ENCODE assay signal across 8 mouse cellular contexts in the genomic region with DNA sequence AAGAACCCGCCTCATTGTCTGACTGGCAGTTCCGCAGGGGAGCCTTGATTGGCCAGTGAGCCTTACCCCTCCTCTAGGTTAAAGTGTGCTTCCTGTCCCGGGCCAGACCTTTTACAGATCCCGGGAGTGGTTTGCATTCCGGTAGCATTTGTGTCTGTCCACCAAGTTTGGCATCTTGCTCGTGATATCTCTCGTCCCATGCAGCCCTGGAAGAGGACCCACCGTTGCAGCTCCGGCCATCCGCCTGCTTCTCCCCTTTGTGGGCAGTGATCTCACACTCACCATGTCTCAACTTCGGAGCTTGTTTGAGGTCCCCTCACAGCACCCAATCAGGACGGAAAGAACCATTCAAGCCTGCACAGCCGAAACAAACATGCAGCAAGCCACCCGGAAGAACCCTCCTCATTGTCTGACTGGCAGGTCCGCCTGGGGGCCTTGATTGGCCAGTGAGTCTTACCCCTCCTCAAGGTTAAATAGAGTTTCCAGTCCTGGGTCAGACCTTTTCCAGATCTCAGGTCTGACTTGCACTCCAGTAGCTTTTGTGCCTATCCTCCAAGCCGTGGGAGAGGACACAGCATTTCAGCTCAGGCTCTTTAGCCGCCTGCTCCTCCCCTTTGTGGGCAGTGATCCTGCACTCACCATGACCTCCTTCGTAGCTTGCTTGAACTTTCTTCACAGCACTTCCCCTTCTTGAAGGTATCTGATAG. TPM values are rescaled to one million over a fixed set of nuclear protein-coding genes. Genes with fewer than 3 reads are reported as not detected.
DNase-seq lines count a peak whose midpoint lies in the region; ATAC-seq lines count a peak whose summit lies in the region.

Gene 2610044O15Rik8 (minus strand): TSS at position 380 of the 707 bp plus-strand sequence.

- peak within 1 kb of the TSS; percentile 57 for H3K4me2 ChIP-seq in forebrain, embryonic 14.5 days (ENCODE audit: low read length)
- peak within 1 kb of the TSS; percentile 70 for H3K4me2 ChIP-seq in neural tube, embryonic 15.5 days

- H3K27me3 ChIP-seq in forebrain, embryonic 14.5 days (replicated peaks; ENCODE audit: control insufficient read depth, insufficient read depth, low read length), result no peaks in the 10 kb centered on the region
- H3K27me3 ChIP-seq in neural tube, embryonic 15.5 days (replicated peaks), result no peaks in the 10 kb centered on the region

- H3K4me1 ChIP-seq in forebrain, embryonic 14.5 days (ENCODE audit: control insufficient read depth, insufficient read depth, low read length), result peaks cover 4% of the 10 kb centered on the region
- H3K4me1 ChIP-seq in neural tube, embryonic 15.5 days, result peaks cover 16% of the 10 kb centered on the region

- no peaks in the 10 kb centered on the region for H3K36me3 ChIP-seq in forebrain, embryonic 14.5 days (ENCODE audit: control insufficient read depth, insufficient read depth, low read length)
- H3K36me3 ChIP-seq in neural tube, embryonic 15.5 days, result no peaks in the 10 kb centered on the region

- intact Hi-C loops in heart, postnatal 14 days (cut with DNase I), result no loop called here

- H3K9ac ChIP-seq in forebrain, embryonic 14.5 days (ENCODE audit: low read length), result peak within 1 kb of the TSS; percentile 69
- peak within 1 kb of the TSS; percentile 66 for H3K9ac ChIP-seq in neural tube, embryonic 15.5 days (replicated peaks)

- no peaks in the 10 kb centered on the region for H3K9me3 ChIP-seq in forebrain, embryonic 14.5 days (replicated peaks; ENCODE audit: control insufficient read depth, low read length)
- no peaks in the 10 kb centered on the region for H3K9me3 ChIP-seq in neural tube, embryonic 15.5 days (replicated peaks)

- DNase-seq in ES-CJ7 (ENCODE audit: low read depth, low spot score), result peak; percentile 92
- DNase-seq in cerebellum, adult 11 months, result peak; percentile 78
- DNase-seq in forebrain, embryonic 14.5 days (ENCODE audit: low spot score), result peak; percentile 93
- peak; percentile 83 to 86 for DNase-seq in heart, postnatal 14 days
- peak; percentile 89 for DNase-seq in layer of hippocampus, adult 11-12 months (ENCODE audit: low spot score)
- peak; percentile 90 for DNase-seq in lung, adult 18-20 months
- peak; percentile 84 for DNase-seq in testis, postnatal 14 days (ENCODE audit: low spot score)

- ATAC-seq in forebrain, embryonic 14.5 days, result peak; percentile 99
- ATAC-seq in neural tube, embryonic 15.5 days (ENCODE audit: low FRiP score), result peak; percentile 100

- WGBS in forebrain, embryonic 14.5 days, result under 1% methylated on average over 18 of the region's 18 CpGs
- under 1% methylated on average over 18 of the region's 18 CpGs for WGBS in neural tube, embryonic 15.5 days

- peak within 1 kb of the TSS; percentile 87 for H3K27ac ChIP-seq in forebrain, embryonic 14.5 days (ENCODE audit: low read depth, low read length)
- H3K27ac ChIP-seq in neural tube, embryonic 15.5 days (replicated peaks), result peak within 1 kb of the TSS; percentile 89

- H3K4me3 ChIP-seq in forebrain, embryonic 14.5 days (ENCODE audit: low read depth, low read length), result peak within 1 kb of the TSS; percentile 50
- peak within 1 kb of the TSS; percentile 75 for H3K4me3 ChIP-seq in neural tube, embryonic 15.5 days (replicated peaks)

RNA-seq across cellular contexts. Expression of gene 2610044O15Rik8, which starts in this region (rescaled TPM):
- 30.6 and 32.7 TPM in 2 replicates for polyA plus RNA-seq in forebrain, embryonic 14.5 days (2014; fragmentation: Nextera tagmentation; extraction: Ambion mirVana)
- total RNA-seq in heart, postnatal 14 days (2021), result 10 to 100 TPM; 15.7 to 18.9 TPM
- 23.7 and 24.9 TPM in 2 replicates for polyA plus RNA-seq in neural tube, embryonic 15.5 days (2015; fragmentation: Nextera tagmentation; extraction: Ambion mirVana)

Comparison
In these comparisons a context has a peak if more than half of its experiments do, and no peak if none do; other contexts are left out.
1. Peak in every context shown above with its lines: DNase-seq, ATAC-seq, H3K4me3 ChIP-seq and H3K27ac ChIP-seq.